Mouse (Mus musculus) C2C12 (cell line): ENCODE results near the gene Iqck.

ENCODE experiments used
- CEBPB ChIP-seq: IDR thresholded peaks from one replicate; pipeline ENCODE4 v1.6.1; 2011; ENCODE audit warnings: low read depth, mild to moderate bottlenecking, control low read depth, moderate library complexity
- CTCF ChIP-seq: IDR thresholded peaks from one replicate; pipeline ENCODE4 v1.5.1; 2011; ENCODE audit not compliant: control insufficient read depth, insufficient read depth, insufficient read length
- MAX ChIP-seq: IDR thresholded peaks from one replicate; pipeline ENCODE4 v1.6.1; 2011; ENCODE audit warnings: mild to moderate bottlenecking, control low read depth
- MYOD1 ChIP-seq: IDR thresholded peaks from one replicate; pipeline ENCODE4 v1.6.1; 2011; ENCODE audit warnings: low read depth; ENCODE audit not compliant: control insufficient read depth, insufficient read length
- MYOG ChIP-seq: IDR thresholded peaks from one replicate; pipeline ENCODE4 v1.6.1; 2011; ENCODE audit not compliant: control insufficient read depth, insufficient read length; ENCODE audit errors: extremely low read depth
- USF1 ChIP-seq: IDR thresholded peaks from one replicate; pipeline ENCODE4 v1.6.1; 2011; ENCODE audit warnings: low read depth, mild to moderate bottlenecking, control low read depth, moderate library complexity

DNA sequence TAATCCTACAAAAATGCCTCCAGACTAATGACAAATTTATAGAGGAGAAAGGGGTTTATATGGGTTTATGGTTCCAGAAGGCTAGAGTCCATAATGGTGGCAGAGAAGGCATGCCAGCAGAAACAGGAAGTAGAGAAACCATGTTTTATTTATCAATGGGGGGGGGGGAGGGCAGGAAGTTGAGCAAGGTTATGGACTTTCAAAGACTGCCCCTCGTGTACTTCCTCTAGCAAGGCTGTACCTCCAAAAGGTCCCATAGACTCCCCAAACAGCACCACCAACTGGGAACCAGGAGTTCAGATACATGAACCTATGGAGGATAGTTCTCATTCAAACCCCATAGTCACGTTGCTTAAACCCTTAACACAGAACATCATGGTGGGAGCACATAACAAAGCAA is 9.8 kb downstream of the Iqck start:
- TF ChIP-seq CEBPB: no peak
- no peak for TF ChIP-seq MYOD1
- no peak for TF ChIP-seq MYOG
- no peak for TF ChIP-seq CTCF
- TF ChIP-seq MAX: no peak
- TF ChIP-seq USF1: no peak
